Mouse (Mus musculus) CD8-positive naive resting alpha-beta T cell, adult 57 days (primary cell): ENCODE measurements around the gene Timm17a. TPM values are rescaled to one million over a fixed set of nuclear protein-coding genes. Genes with fewer than 3 reads are reported as not detected.

ENCODE experiments used
- total RNA-seq: library from RNA; stranded (reverse); gene quantifications from one replicate; pipeline ENCODE4 v1.2.4, GENCODE M21; 2023

Timm17a gene
- 55.8 TPM for total RNA-seq

DNA sequence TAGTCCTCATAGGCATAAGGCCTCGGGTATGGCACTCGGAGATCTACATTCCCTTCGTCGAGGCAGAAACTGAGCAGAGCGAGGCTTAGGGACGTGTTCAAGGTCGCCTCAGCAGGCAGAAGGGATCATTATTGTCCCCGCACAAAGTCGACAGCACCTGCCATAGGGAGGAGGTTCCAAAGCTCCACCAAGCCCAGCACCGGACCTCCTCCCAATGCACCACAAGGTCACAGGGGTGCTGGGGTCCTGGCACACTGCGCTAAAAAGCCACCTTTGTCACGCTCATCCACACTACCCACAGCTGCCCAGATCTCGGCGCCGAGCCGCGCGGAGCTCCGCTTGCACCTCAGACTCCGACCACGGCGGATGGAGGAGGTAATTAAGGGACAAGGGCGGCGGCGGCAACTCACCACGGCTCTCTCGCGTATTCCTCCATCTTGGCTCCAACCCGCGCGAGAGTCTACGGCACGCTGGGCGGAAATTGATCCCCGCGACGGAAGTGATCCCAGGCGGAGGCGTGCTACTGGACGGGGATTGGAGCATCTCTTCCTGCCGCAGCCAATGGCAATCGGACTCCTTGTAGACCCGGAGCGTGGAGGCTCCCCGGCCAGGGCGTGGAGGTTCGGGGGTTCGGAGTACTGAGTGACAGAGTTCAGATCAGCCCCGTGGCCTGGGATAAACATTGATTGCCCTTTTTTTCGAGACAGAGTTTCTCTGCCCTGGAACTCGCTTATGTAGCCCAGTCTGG is at the start of gene Timm17a:
TSS of gene Timm17a (minus strand) at position 495 of the 748 bp plus-strand sequence.

DNA sequence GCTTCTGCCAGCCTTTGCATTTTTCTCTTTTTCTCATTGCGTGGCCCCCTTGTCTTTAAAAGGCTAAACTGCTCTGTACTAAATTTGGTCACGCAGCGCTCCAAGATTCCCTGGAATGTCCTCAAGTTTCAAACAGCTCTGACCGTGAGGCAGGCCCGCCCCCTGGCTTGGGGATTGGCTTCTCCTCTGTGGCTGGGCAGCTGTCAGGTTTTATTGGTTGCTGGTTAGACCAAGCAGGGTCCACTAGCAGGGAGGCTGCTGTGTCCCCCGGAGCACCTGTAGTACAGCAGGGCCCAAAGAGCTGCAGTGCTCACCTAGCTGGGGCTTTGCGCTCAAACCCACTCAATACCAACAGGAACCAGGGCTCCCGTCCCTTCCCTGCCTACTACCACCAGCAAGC is 11.0 kb upstream of the Timm17a start, which contains the start of gene Lmod1:
TSS of gene Lmod1 (plus strand) at position 237 of the 400 bp plus-strand sequence.

DNA sequence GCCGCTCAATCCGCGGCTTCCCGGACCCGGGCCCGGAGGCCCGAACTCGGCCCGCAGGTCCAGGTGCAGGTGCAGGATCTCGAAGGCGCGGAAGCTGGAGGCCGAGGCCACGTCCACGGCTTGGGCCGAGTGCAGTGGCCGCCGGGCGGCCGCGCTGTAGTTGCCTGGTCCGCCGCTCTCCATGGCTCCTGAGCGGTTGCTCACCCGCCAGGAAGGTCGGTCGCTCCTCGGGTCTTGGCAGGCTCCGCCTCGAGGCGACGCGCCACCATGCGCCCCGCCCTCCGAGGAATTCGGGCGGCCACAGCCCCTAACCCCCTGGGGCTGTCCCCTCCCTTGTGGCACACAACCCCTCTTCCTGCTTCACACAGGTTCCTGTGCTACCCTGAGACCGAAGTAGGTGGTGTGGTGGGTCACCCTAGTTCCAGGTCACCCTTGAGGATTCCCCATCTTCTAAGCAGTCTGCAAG is 29.7 kb downstream of the Timm17a start, which contains the start of gene Rnpep:
TSS of gene Rnpep (minus strand) at position 259 of the 466 bp plus-strand sequence.

DNA sequence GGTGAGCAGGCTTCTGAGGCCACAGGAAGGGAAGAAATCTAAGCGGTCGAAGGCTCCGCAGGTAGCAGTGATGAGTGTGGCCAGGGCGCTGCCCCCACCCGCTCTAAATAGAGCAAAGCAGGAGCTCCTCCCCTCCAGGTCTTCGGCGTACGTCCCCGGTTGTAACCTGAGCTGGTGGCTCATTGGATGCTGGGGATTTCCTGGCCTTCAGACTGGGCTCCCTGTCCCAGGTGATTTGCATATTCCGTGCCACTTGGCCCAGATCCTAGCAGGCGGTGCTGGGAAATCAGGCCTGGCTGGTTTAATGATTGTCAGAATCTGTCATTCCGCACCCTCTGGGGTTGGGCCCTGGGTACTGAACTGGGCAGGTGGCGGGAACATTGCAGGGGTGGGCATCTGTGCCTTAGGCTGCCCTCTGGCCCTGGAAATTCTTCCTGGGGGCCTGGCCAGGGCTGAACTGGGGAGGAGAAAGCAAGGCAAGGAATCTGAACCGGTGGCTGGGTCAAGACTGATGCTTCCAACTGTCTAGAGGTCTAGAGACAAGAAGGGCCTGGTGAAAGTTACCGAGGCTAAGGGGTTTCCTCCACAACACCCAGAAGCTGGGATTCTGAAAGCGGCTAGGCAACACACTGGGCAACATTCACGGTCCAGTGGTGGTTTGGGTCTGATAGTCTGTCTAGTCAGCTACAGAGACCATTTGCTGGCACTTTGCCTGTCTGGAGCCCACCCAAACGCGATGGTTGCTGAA is 55.0 kb downstream of the Timm17a start, which contains the start of gene Elf3:
TSS of gene Elf3 (minus strand) at position 189 of the 748 bp plus-strand sequence.

Other genes with a start within 250 kb of the Timm17a start
- not detected for gene Lgr6, start 208.5 kb downstream of the Timm17a start, total RNA-seq
- gene Ptpn7, start 181.1 kb downstream of the Timm17a start, total RNA-seq: 42.4 TPM
- 48.3 TPM for gene Arl8a, start 167.0 kb downstream of the Timm17a start, total RNA-seq
- not detected for gene Gpr37l1, start 146.1 kb downstream of the Timm17a start, total RNA-seq
- gene Elf3, start 55.2 kb downstream of the Timm17a start, total RNA-seq: not detected
- 27.0 TPM for gene Rnpep, start 29.7 kb downstream of the Timm17a start, total RNA-seq
- gene Lmod1, start 11.0 kb upstream of the Timm17a start, total RNA-seq: not detected
- gene Shisa4, start 61.5 kb upstream of the Timm17a start, total RNA-seq: 1.4 TPM
- gene Ipo9, start 116.7 kb upstream of the Timm17a start, total RNA-seq: 79.2 TPM